In the genomic region with DNA sequence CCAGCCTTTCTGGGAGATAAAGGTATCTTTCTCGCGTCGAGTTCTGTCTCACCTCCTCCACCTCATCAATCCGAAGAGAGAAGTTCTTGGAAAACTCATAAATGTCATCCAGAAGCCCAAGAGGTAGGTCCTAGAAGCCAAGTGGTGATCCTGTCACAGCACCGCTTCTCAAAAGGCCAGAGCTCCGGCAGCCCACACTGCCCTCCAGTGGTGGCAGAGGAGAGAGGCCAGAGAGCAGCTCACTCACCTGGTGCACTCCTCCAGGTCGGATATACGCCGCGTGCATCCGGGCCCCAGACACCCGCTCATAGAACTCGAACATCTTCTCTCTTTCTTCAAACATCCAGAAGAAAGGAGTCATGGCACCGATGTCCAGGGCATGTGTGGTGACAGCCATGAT, we compare ENCODE assay signal across 9 mouse cellular contexts. TPM values are rescaled to one million over a fixed set of nuclear protein-coding genes. Genes with fewer than 3 reads are reported as not detected.
DNase-seq lines count a peak whose midpoint lies in the region; ATAC-seq lines count a peak whose summit lies in the region.
"Had no signal": no experiment of that assay in that cellular context is flagged by ENCODE, and none has a peak within 500 bp of the region (broad histone marks: within the 10 kb centered on the region; RNA-seq: fewer than 3 reads in every experiment).

No protein-coding gene starts in this region.

- H3K4me1 ChIP-seq in midbrain, embryonic 15.5 days, result 0 out of 2 replicates have a peak, but pooled peaks cover 3% of the 10 kb centered on the region
- H3K4me1 ChIP-seq: limb, embryonic 15.5 days had no signal

- no peak overlapping the region for H3K4me2 ChIP-seq in midbrain, embryonic 15.5 days
- H3K4me2 ChIP-seq: limb, embryonic 15.5 days had no signal

- 68% methylated on average over 14 of the region's 14 CpGs for WGBS in midbrain, embryonic 15.5 days

- no peaks in the 10 kb centered on the region for H3K9me3 ChIP-seq in midbrain, embryonic 15.5 days
- H3K9me3 ChIP-seq: limb, embryonic 15.5 days had no signal

- no peak overlapping the region for H3K9ac ChIP-seq in midbrain, embryonic 15.5 days
- H3K9ac ChIP-seq: limb, embryonic 15.5 days had no signal

- no peaks in the 10 kb centered on the region for H3K27me3 ChIP-seq in midbrain, embryonic 15.5 days (replicated peaks)
- H3K27me3 ChIP-seq: limb, embryonic 15.5 days had no signal

- H3K36me3 ChIP-seq in midbrain, embryonic 15.5 days (replicated peaks), result peaks cover 69% of the 10 kb centered on the region

- no peak overlapping the region for H3K27ac ChIP-seq in midbrain, embryonic 15.5 days
- H3K27ac ChIP-seq: limb, embryonic 15.5 days had no signal

- DNase-seq in heart, adult 18-20 months, result peak; percentile 53 to 73
- no peak for DNase-seq in heart, postnatal 25 days (ENCODE audit: low spot score)
- DNase-seq in 3T3-L1 (ENCODE audit: low read depth, low spot score) (peak; percentile 69), NIH3T3 (ENCODE audit: low read depth) (peak; percentile 76)
- DNase-seq in kidney, postnatal 4 days, result peak; percentile 78 to 85
- DNase-seq in ovary, adult 18-20 months (ENCODE audit: low spot score), result no peak

- ATAC-seq in erythroid progenitor cell, adult 5-6 weeks (replicated peaks; ENCODE audit: low FRiP score, poor library complexity, severe bottlenecking), result peak; percentile 81
- 0 out of 2 replicates have a peak, but pooled peaks have one; percentile 48 for ATAC-seq in midbrain, embryonic 15.5 days (replicated peaks)

- no peak overlapping the region for H3K4me3 ChIP-seq in midbrain, embryonic 15.5 days
- H3K4me3 ChIP-seq: limb, embryonic 15.5 days had no signal

- intact Hi-C loops in heart, postnatal 25 days (cut with DNase I), result no loop called here

RNA-seq across cellular contexts. Expression of a gene that starts 4.3 kb away (rescaled TPM):
- 10 to 100 TPM; 10.2 to 13.4 TPM for total RNA-seq in heart, adult 18-20 months (2021)
- 10 to 100 TPM; 11.0 to 12.9 TPM for total RNA-seq in heart, postnatal 25 days (2021)
- 214 and 248 TPM in 2 replicates for total RNA-seq in erythroid progenitor cell, adult 5-6 weeks (2015; ENCODE audit: low replicate concordance)
- total RNA-seq in erythroid progenitor cell, adult 5-6 weeks (2017; ENCODE audit: low replicate concordance), result 39.7 and 114 TPM in 2 replicates
- polyA plus RNA-seq in midbrain, embryonic 15.5 days (2015; fragmentation: Nextera tagmentation; extraction: Ambion mirVana), result 27.3 and 33.2 TPM in 2 replicates

RNA-seq across cellular contexts. Expression of a gene that starts 11.8 kb away (rescaled TPM):
- 1 to 10 TPM in 1 of 2 experiments, under 1 TPM in 1; 0.57 to 1.2 TPM for total RNA-seq in heart, adult 18-20 months (2021)
- 1 to 10 TPM in 1 of 2 experiments, under 1 TPM in 1; 0.49 to 2.0 TPM for total RNA-seq in heart, postnatal 25 days (2021)
- 0.42 TPM in 1 of 2 replicates, not detected in the other for total RNA-seq in erythroid progenitor cell, adult 5-6 weeks (2015; ENCODE audit: low replicate concordance)
- total RNA-seq in erythroid progenitor cell, adult 5-6 weeks (2017; ENCODE audit: low replicate concordance), result not detected in 2 replicates
- polyA plus RNA-seq in midbrain, embryonic 15.5 days (2015; fragmentation: Nextera tagmentation; extraction: Ambion mirVana), result 7.0 and 7.1 TPM in 2 replicates

RNA-seq across cellular contexts. Expression of a gene that starts 12.7 kb away (rescaled TPM):
- 1,000 to 10,000 TPM; 1,592 to 1,593 TPM for total RNA-seq in heart, adult 18-20 months (2021)
- total RNA-seq in heart, postnatal 25 days (2021), result 1,000 to 10,000 TPM; 1,437 to 1,441 TPM
- total RNA-seq in erythroid progenitor cell, adult 5-6 weeks (2015; ENCODE audit: low replicate concordance), result 86.5 and 106 TPM in 2 replicates
- total RNA-seq in erythroid progenitor cell, adult 5-6 weeks (2017; ENCODE audit: low replicate concordance), result 40.8 and 73.3 TPM in 2 replicates
- 229 and 238 TPM in 2 replicates for polyA plus RNA-seq in midbrain, embryonic 15.5 days (2015; fragmentation: Nextera tagmentation; extraction: Ambion mirVana)

RNA-seq across cellular contexts. Expression of a gene that starts 13.6 kb away (rescaled TPM):
- 1 to 10 TPM; 2.0 to 2.7 TPM for total RNA-seq in heart, adult 18-20 months (2021)
- total RNA-seq in heart, postnatal 25 days (2021), result 1 to 10 TPM; 2.9 to 3.0 TPM
- total RNA-seq in erythroid progenitor cell, adult 5-6 weeks (2015; ENCODE audit: low replicate concordance), result 16.8 TPM in 1 of 2 replicates, not detected in the other
- not detected in 2 replicates for total RNA-seq in erythroid progenitor cell, adult 5-6 weeks (2017; ENCODE audit: low replicate concordance)
- 3.4 and 11.6 TPM in 2 replicates for polyA plus RNA-seq in midbrain, embryonic 15.5 days (2015; fragmentation: Nextera tagmentation; extraction: Ambion mirVana)

RNA-seq across cellular contexts. Expression of a gene that starts 16.1 kb away (rescaled TPM):
- 10 to 100 TPM; 89.6 to 92.9 TPM for total RNA-seq in heart, adult 18-20 months (2021)
- 100 to 1,000 TPM in 1 of 2 experiments, 10 to 100 TPM in 1; 88.9 to 101 TPM for total RNA-seq in heart, postnatal 25 days (2021)
- total RNA-seq in erythroid progenitor cell, adult 5-6 weeks (2015; ENCODE audit: low replicate concordance), result 1.1 and 4.2 TPM in 2 replicates
- 4.0 and 4.1 TPM in 2 replicates for total RNA-seq in erythroid progenitor cell, adult 5-6 weeks (2017; ENCODE audit: low replicate concordance)
- 48.1 and 56.5 TPM in 2 replicates for polyA plus RNA-seq in midbrain, embryonic 15.5 days (2015; fragmentation: Nextera tagmentation; extraction: Ambion mirVana)

Comparison
In these comparisons a context has a peak if more than half of its experiments do, and no peak if none do; other contexts are left out.
1. DNase-seq: peak in heart, adult 18-20 months (2 of 2), 3T3-L1 (single experiment), NIH3T3 (single experiment) and kidney, postnatal 4 days (2 of 2); none in heart, postnatal 25 days (single experiment) and ovary, adult 18-20 months (single experiment).
2. RNA of a gene that starts 12.7 kb away (total RNA-seq): 1,592 to 1,593 TPM in heart, adult 18-20 months and 1,437 to 1,441 TPM in heart, postnatal 25 days; 40.8 to 106 TPM in erythroid progenitor cell, adult 5-6 weeks; every median in the first group is over 10 times any median in the second.